Mouse (Mus musculus): ENCODE measurements around the gene Ebf1.

Ebf1 gene

GRCm38 (mm10) chr11:44899965-44900364 is 282.8 kb downstream of the Ebf1 start:
- DNase-seq (ENCODE audit: low spot score): no peak

- no peak for DNase-seq (ENCODE audit: low spot score)
These were observed 283.4 kb downstream of the Ebf1 start for GRCm38 (mm10) chr11:44900496-44900895.

- no peak for DNase-seq (ENCODE audit: low spot score)
These were observed 284.6 kb downstream of the Ebf1 start for GRCm38 (mm10) chr11:44901715-44902114.

- DNase-seq (ENCODE audit: low spot score): no peak
These were observed 285.0 kb downstream of the Ebf1 start for GRCm38 (mm10) chr11:44902165-44902564.

- DNase-seq (ENCODE audit: low spot score): no peak
These were observed 287.0 kb downstream of the Ebf1 start for GRCm38 (mm10) chr11:44904121-44904520.

- no peak for DNase-seq (ENCODE audit: low spot score)
These were observed 289.3 kb downstream of the Ebf1 start for GRCm38 (mm10) chr11:44906456-44906855.

GRCm38 (mm10) chr11:44911765-44912164 is 294.6 kb downstream of the Ebf1 start:
- DNase-seq (ENCODE audit: low spot score): no peak

GRCm38 (mm10) chr11:44913806-44914205 is 296.7 kb downstream of the Ebf1 start:
- DNase-seq (ENCODE audit: low spot score): no peak

- DNase-seq (ENCODE audit: low spot score): no peak
These were observed 299.9 kb downstream of the Ebf1 start for GRCm38 (mm10) chr11:44917059-44917458.

GRCm38 (mm10) chr11:44923138-44923537 is 306.0 kb downstream of the Ebf1 start:
- DNase-seq (ENCODE audit: low spot score): no peak

- no peak for DNase-seq (ENCODE audit: low spot score)
These were observed 306.9 kb downstream of the Ebf1 start for GRCm38 (mm10) chr11:44923868-44924508.

GRCm38 (mm10) chr11:44924896-44925295 is 307.8 kb downstream of the Ebf1 start:
- no peak for DNase-seq (ENCODE audit: low spot score)

GRCm38 (mm10) chr11:44925806-44926525 is 308.8 kb downstream of the Ebf1 start:
- DNase-seq (ENCODE audit: low spot score): no peak

GRCm38 (mm10) chr11:44928403-44928802 is 311.3 kb downstream of the Ebf1 start:
- DNase-seq (ENCODE audit: low spot score): no peak

- DNase-seq (ENCODE audit: low spot score): no peak
These were observed 315.9 kb downstream of the Ebf1 start for GRCm38 (mm10) chr11:44932942-44933483.

- no peak for DNase-seq (ENCODE audit: low spot score)
These were observed 326.7 kb downstream of the Ebf1 start for GRCm38 (mm10) chr11:44943781-44944180.

- no peak for DNase-seq (ENCODE audit: low spot score)
These were observed 327.3 kb downstream of the Ebf1 start for GRCm38 (mm10) chr11:44944401-44944800.

GRCm38 (mm10) chr11:44946618-44947017 is 329.5 kb downstream of the Ebf1 start:
- DNase-seq (ENCODE audit: low spot score): no peak

GRCm38 (mm10) chr11:44948541-44948940 is 331.4 kb downstream of the Ebf1 start:
- DNase-seq (ENCODE audit: low spot score): no peak

- no peak for DNase-seq (ENCODE audit: low spot score)
These were observed 332.0 kb downstream of the Ebf1 start for GRCm38 (mm10) chr11:44949140-44949539.

GRCm38 (mm10) chr11:44950319-44950718 is 333.2 kb downstream of the Ebf1 start:
- DNase-seq (ENCODE audit: low spot score): no peak

- DNase-seq (ENCODE audit: low spot score): no peak
These were observed 334.4 kb downstream of the Ebf1 start for GRCm38 (mm10) chr11:44951506-44951905.

- no peak for DNase-seq (ENCODE audit: low spot score)
These were observed 336.2 kb downstream of the Ebf1 start for GRCm38 (mm10) chr11:44953337-44953736.

All from ovary, postnatal 14 days (tissue).